Mouse (Mus musculus): ENCODE results near the gene Gm17334.

DNA sequence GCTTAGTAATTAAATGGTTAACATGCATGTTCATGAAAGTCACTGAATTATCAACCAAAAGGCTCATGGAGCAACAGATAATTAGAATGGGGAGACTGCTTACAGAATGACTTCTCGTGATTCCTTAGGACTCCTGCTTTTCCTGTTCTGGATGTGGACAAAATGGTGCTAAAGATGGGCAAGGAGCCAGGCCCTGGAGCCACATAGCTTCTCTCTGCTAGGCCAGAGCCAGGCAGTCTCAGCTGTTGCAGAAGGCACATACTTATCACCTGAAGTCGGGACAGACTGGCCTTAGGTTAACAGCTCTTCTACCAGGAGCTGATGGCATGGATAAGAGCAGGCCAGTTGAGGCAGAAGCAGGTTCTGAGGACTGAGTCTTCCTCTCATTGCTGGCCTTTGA, 37.8 kb upstream of the Gm17334 start:
- TF ChIP-seq TAL1 (IDR thresholded peaks at IDR 0.05; ENCODE audit: low read length) (no peak), CHD2 (IDR thresholded peaks at IDR 0.05; ENCODE audit: low read length) (no peak), TCF12 (IDR thresholded peaks at IDR 0.05; ENCODE audit: low read depth, low read length) (no peak)

All from MEL (cell line).